In genomic region chr11:59364007-59364406, GRCm38 (mm10) we compare ENCODE assay signal across 25 mouse cellular contexts. TPM values are rescaled to one million over a fixed set of nuclear protein-coding genes. Genes with fewer than 3 reads are reported as not detected.
DNase-seq lines count a peak whose midpoint lies in the region; ATAC-seq and TF ChIP-seq lines count a peak whose summit lies in the region.
"Had no signal": no experiment of that assay in that cellular context is flagged by ENCODE, and none has a peak within 500 bp of the region (broad histone marks: within the 10 kb centered on the region; RNA-seq: fewer than 3 reads in every experiment).

No protein-coding gene starts in this region.

- no peak overlapping the region for H3K4me2 ChIP-seq in heart, embryonic 16.5 days (ENCODE audit: low read depth, low read length)
- H3K4me2 ChIP-seq in lung, embryonic 16.5 days (ENCODE audit: low read depth, low read length): no peak overlapping the region
- no peak overlapping the region for H3K4me2 ChIP-seq in embryonic facial prominence, embryonic 15.5 days (replicated peaks)
- no peak overlapping the region for H3K4me2 ChIP-seq in stomach, embryonic 14.5 days (replicated peaks; ENCODE audit: low read depth, low read length)
- H3K4me2 ChIP-seq: forebrain, embryonic 12.5 days; liver, embryonic 15.5 days had no signal

- intact Hi-C loops in heart, adult 2 months (cut with DNase I): no loop called here

- no peaks in the 10 kb centered on the region for H3K36me3 ChIP-seq in heart, embryonic 16.5 days (ENCODE audit: control insufficient read depth, insufficient read depth)
- H3K36me3 ChIP-seq in heart, adult 2 months (ENCODE audit: control insufficient read depth, insufficient read depth, low read length): no peaks in the 10 kb centered on the region
- H3K36me3 ChIP-seq in lung, embryonic 16.5 days (ENCODE audit: control insufficient read depth, insufficient read depth, low read length): no peaks in the 10 kb centered on the region
- H3K36me3 ChIP-seq in embryonic facial prominence, embryonic 15.5 days: no peaks in the 10 kb centered on the region
- H3K36me3 ChIP-seq in stomach, embryonic 14.5 days (ENCODE audit: control insufficient read depth, insufficient read depth, low read length): no peaks in the 10 kb centered on the region
- H3K36me3 ChIP-seq: forebrain, embryonic 12.5 days; liver, embryonic 15.5 days had no signal

- no peak overlapping the region for H3K4me3 ChIP-seq in heart, embryonic 16.5 days (ENCODE audit: low read length)
- no peak overlapping the region for H3K4me3 ChIP-seq in heart, adult 2 months
- H3K4me3 ChIP-seq in lung, embryonic 16.5 days (ENCODE audit: low read length): no peak overlapping the region
- no peak overlapping the region for H3K4me3 ChIP-seq in lung, adult 2 months (replicated peaks; ENCODE audit: extremely low read depth, low read depth, low read length)
- H3K4me3 ChIP-seq in embryonic facial prominence, embryonic 15.5 days (replicated peaks): no peak overlapping the region
- no peak overlapping the region for H3K4me3 ChIP-seq in stomach, embryonic 14.5 days (ENCODE audit: low read depth, low read length)
- H3K4me3 ChIP-seq: forebrain, embryonic 12.5 days; liver, embryonic 15.5 days had no signal

- no peak for TF ChIP-seq EP300 in heart, adult 2 months (IDR thresholded peaks at IDR 0.05; ENCODE audit: insufficient read depth, low read depth, low read length)

- no peak overlapping the region; the same call in 1 of the 2 replicates for H3K9ac ChIP-seq in heart, embryonic 16.5 days (ENCODE audit: low read length)
- no peak overlapping the region for H3K9ac ChIP-seq in heart, adult 2 months (ENCODE audit: low read depth, low read length)
- peak overlapping the region; percentile 23; the same call in 1 of the 2 replicates for H3K9ac ChIP-seq in lung, embryonic 16.5 days (ENCODE audit: low read length)
- peak overlapping the region; percentile 7; the same call in 1 of the 2 replicates for H3K9ac ChIP-seq in embryonic facial prominence, embryonic 15.5 days
- no peak overlapping the region for H3K9ac ChIP-seq in stomach, embryonic 14.5 days (replicated peaks; ENCODE audit: low read depth, low read length)
- H3K9ac ChIP-seq: liver, embryonic 15.5 days had no signal

- no peaks in the 10 kb centered on the region for H3K79me2 ChIP-seq in heart, adult 2 months (replicated peaks; ENCODE audit: control insufficient read depth, insufficient read depth, low read length)

- 81% methylated on average over 9 of the region's 9 CpGs for WGBS in heart, embryonic 16.5 days
- 83% methylated on average over 9 of the region's 9 CpGs for WGBS in heart, adult 2 months
- 64% methylated on average over 9 of the region's 9 CpGs for WGBS in lung, embryonic 16.5 days
- 87% methylated on average over 9 of the region's 9 CpGs for WGBS in lung, adult 2 months
- 70% methylated on average over 9 of the region's 9 CpGs for WGBS in embryonic facial prominence, embryonic 15.5 days
- WGBS in stomach, embryonic 14.5 days: 50% methylated on average over 9 of the region's 9 CpGs

- H3K27me3 ChIP-seq in heart, embryonic 16.5 days (ENCODE audit: control insufficient read depth, insufficient read depth, low read length): no peaks in the 10 kb centered on the region
- no peaks in the 10 kb centered on the region for H3K27me3 ChIP-seq in heart, adult 2 months (ENCODE audit: control insufficient read depth, insufficient read depth, low read length)
- H3K27me3 ChIP-seq in lung, embryonic 16.5 days (ENCODE audit: control insufficient read depth, insufficient read depth, low read depth, low read length): no peaks in the 10 kb centered on the region
- no peaks in the 10 kb centered on the region for H3K27me3 ChIP-seq in embryonic facial prominence, embryonic 15.5 days
- H3K27me3 ChIP-seq in stomach, embryonic 14.5 days (ENCODE audit: control insufficient read depth, insufficient read depth, low read length): no peaks in the 10 kb centered on the region
- H3K27me3 ChIP-seq: forebrain, embryonic 12.5 days; liver, embryonic 15.5 days had no signal

- no peak for DNase-seq in heart, adult 2 months
- DNase-seq in lung, adult 2 months: no peak
- no peak for DNase-seq in adrenal gland, postnatal 4 days (ENCODE audit: low spot score in 2 of 2)
- DNase-seq in right cerebral cortex, postnatal 36 days (ENCODE audit: low spot score in 2 of 2): no peak
- DNase-seq: cerebellum, adult 11 months; cerebellum, postnatal 25 days; kidney, adult 18-20 months; thymus, adult 18-20 months had no signal

- TF ChIP-seq POLR2A in heart, adult 2 months (IDR thresholded peaks at IDR 0.05; ENCODE audit: insufficient read depth, low read depth, low read length): no peak
- no peak for TF ChIP-seq POLR2A in lung, adult 2 months (IDR thresholded peaks at IDR 0.05; ENCODE audit: borderline replicate concordance, extremely low read depth, low read depth, low read length)

- no peaks in the 10 kb centered on the region for H3K9me3 ChIP-seq in heart, embryonic 16.5 days (replicated peaks; ENCODE audit: control insufficient read depth, low read length)
- H3K9me3 ChIP-seq in lung, embryonic 16.5 days (ENCODE audit: control insufficient read depth, low read length): no peaks in the 10 kb centered on the region
- no peaks in the 10 kb centered on the region for H3K9me3 ChIP-seq in embryonic facial prominence, embryonic 15.5 days (replicated peaks)
- H3K9me3 ChIP-seq in stomach, embryonic 14.5 days (ENCODE audit: control insufficient read depth, low read depth, low read length): no peaks in the 10 kb centered on the region
- H3K9me3 ChIP-seq: forebrain, embryonic 12.5 days; liver, embryonic 15.5 days had no signal

- H3K4me1 ChIP-seq in heart, embryonic 16.5 days (ENCODE audit: control insufficient read depth, insufficient read depth, low read length): peaks cover 6% of the 10 kb centered on the region; the same call in 1 of the 2 replicates
- no peaks in the 10 kb centered on the region for H3K4me1 ChIP-seq in heart, adult 2 months (ENCODE audit: control insufficient read depth, insufficient read depth, low read length)
- H3K4me1 ChIP-seq in lung, embryonic 16.5 days (replicated peaks; ENCODE audit: control insufficient read depth, insufficient read depth, low read length): peaks cover 13% of the 10 kb centered on the region
- H3K4me1 ChIP-seq in lung, adult 2 months (ENCODE audit: control insufficient read depth, insufficient read depth, low read length): no peaks in the 10 kb centered on the region
- peaks cover 31% of the 10 kb centered on the region for H3K4me1 ChIP-seq in embryonic facial prominence, embryonic 15.5 days
- peaks cover 5% of the 10 kb centered on the region; the same call in 1 of the 2 replicates for H3K4me1 ChIP-seq in stomach, embryonic 14.5 days (ENCODE audit: control insufficient read depth, insufficient read depth, low read length)
- H3K4me1 ChIP-seq: liver, embryonic 15.5 days had no signal

- no peak for ATAC-seq in heart, embryonic 16.5 days (replicated peaks; ENCODE audit: extremely low read depth, insufficient read depth, low FRiP score)
- peak; percentile 56 for ATAC-seq in lung, embryonic 16.5 days (ENCODE audit: low read depth)
- ATAC-seq in embryonic facial prominence, embryonic 15.5 days (ENCODE audit: insufficient number of reproducible peaks, low FRiP score, low TSS enrichment, low read depth): peak; percentile 25; the same call in 1 of the 2 replicates
- ATAC-seq in stomach, embryonic 14.5 days (ENCODE audit: insufficient number of reproducible peaks, insufficient read depth, low FRiP score, low read depth): no peak

- peak overlapping the region; percentile 26; the same call in 1 of the 2 replicates for H3K27ac ChIP-seq in heart, embryonic 16.5 days (ENCODE audit: low read length)
- H3K27ac ChIP-seq in heart, adult 2 months: no peak overlapping the region
- H3K27ac ChIP-seq in lung, embryonic 16.5 days (ENCODE audit: low read length): peak overlapping the region; percentile 90
- peak overlapping the region; percentile 82 for H3K27ac ChIP-seq in embryonic facial prominence, embryonic 15.5 days (replicated peaks)
- peak overlapping the region; percentile 91 for H3K27ac ChIP-seq in stomach, embryonic 14.5 days (ENCODE audit: low read length)
- H3K27ac ChIP-seq: forebrain, embryonic 12.5 days; liver, embryonic 15.5 days had no signal

- TF ChIP-seq CTCF in heart, adult 2 months (IDR thresholded peaks at IDR 0.05): no peak
- no peak for TF ChIP-seq CTCF in lung, adult 2 months (IDR thresholded peaks at IDR 0.05; ENCODE audit: insufficient read depth, low read length)

RNA-seq across cellular contexts. Expression of gene Prss38, which starts 11.4 kb away (rescaled TPM):
- polyA plus RNA-seq in heart, embryonic 16.5 days (2015; fragmentation: Nextera tagmentation; extraction: Ambion mirVana): not detected in 2 replicates
- total RNA-seq in heart, adult 2 months (2021): not detected
- polyA plus RNA-seq in heart, adult 2 months (2012; rRNA removed): not detected in 2 replicates
- not detected in 2 replicates for polyA plus RNA-seq in lung, embryonic 16.5 days (2015; fragmentation: Nextera tagmentation; extraction: Ambion mirVana)
- polyA plus RNA-seq in lung, adult 2 months (2012; rRNA removed): not detected in 2 replicates
- polyA plus RNA-seq in embryonic facial prominence, embryonic 15.5 days (2015; fragmentation: Nextera tagmentation; extraction: Ambion mirVana): not detected in 2 replicates
- polyA plus RNA-seq in stomach, embryonic 14.5 days (2014; fragmentation: Nextera tagmentation; extraction: Ambion mirVana): not detected in 2 replicates
- total RNA-seq in adrenal gland, postnatal 4 days (2021): not detected
- total RNA-seq: adrenal gland, adult 18-20 months; heart, postnatal 25 days; layer of hippocampus, postnatal 25 days; left cerebral cortex, postnatal 36 days; megakaryocyte-erythroid progenitor cell, adult 5-6 weeks; monocyte, adult 5-6 weeks; neutrophil, adult 5-6 weeks had no signal
- polyA plus RNA-seq: C2C12; embryonic facial prominence, embryonic 11.5 days; forebrain, embryonic 12.5 days; gonadal fat pad, adult 2 months; liver, embryonic 15.5 days; spleen, adult 2 months had no signal

RNA-seq across cellular contexts. Expression of gene Wnt9a, which starts 57.3 kb away (rescaled TPM):
- polyA plus RNA-seq in heart, embryonic 16.5 days (2015; fragmentation: Nextera tagmentation; extraction: Ambion mirVana): 2.7 and 2.9 TPM in 2 replicates
- total RNA-seq in heart, adult 2 months (2021): 1 to 10 TPM; 4.3 to 4.6 TPM
- polyA plus RNA-seq in heart, adult 2 months (2012; rRNA removed): 4.6 and 7.2 TPM in 2 replicates
- polyA plus RNA-seq in lung, embryonic 16.5 days (2015; fragmentation: Nextera tagmentation; extraction: Ambion mirVana): 3.9 and 4.1 TPM in 2 replicates
- 6.9 and 7.8 TPM in 2 replicates for polyA plus RNA-seq in lung, adult 2 months (2012; rRNA removed)
- 7.0 and 8.5 TPM in 2 replicates for polyA plus RNA-seq in embryonic facial prominence, embryonic 15.5 days (2015; fragmentation: Nextera tagmentation; extraction: Ambion mirVana)
- 2.3 and 3.1 TPM in 2 replicates for polyA plus RNA-seq in stomach, embryonic 14.5 days (2014; fragmentation: Nextera tagmentation; extraction: Ambion mirVana)
- total RNA-seq in adrenal gland, postnatal 4 days (2021): 1 to 10 TPM; 1.9 to 2.5 TPM
- total RNA-seq: megakaryocyte-erythroid progenitor cell, adult 5-6 weeks; monocyte, adult 5-6 weeks; neutrophil, adult 5-6 weeks had no signal

Comparison
In these comparisons a context has a peak if more than half of its experiments do, and no peak if none do; other contexts are left out.
1. ATAC-seq: peak in lung, embryonic 16.5 days (single experiment) and embryonic facial prominence, embryonic 15.5 days (single experiment); none in heart, embryonic 16.5 days (single experiment) and stomach, embryonic 14.5 days (single experiment).
2. H3K9ac ChIP-seq: peak in lung, embryonic 16.5 days (single experiment) and embryonic facial prominence, embryonic 15.5 days (single experiment); none in heart, embryonic 16.5 days (single experiment), heart, adult 2 months (single experiment) and stomach, embryonic 14.5 days (single experiment).